Mouse (Mus musculus) heart, postnatal 4 days (tissue): ENCODE measurements around the gene Foxp2. TPM values are rescaled to one million over a fixed set of nuclear protein-coding genes. Genes with fewer than 3 reads are reported as not detected.
A peak's percentile ranks its signal among the peaks of the same experiment; 100 is the strongest.

Experiments
- DNase-seq: peaks from one replicate; pipeline ENCODE4 v3.0.0; 2021
- total RNA-seq, 2 experiments: library from RNA; stranded (reverse); gene quantifications; 2 replicates each; pipeline ENCODE4 v1.2.3; 2021

Foxp2 gene
- 1 to 10 TPM; 4.2 to 4.6 TPM for total RNA-seq

GRCm38 (mm10) chr6:14901183-14901970 lies at the start of gene Foxp2:
Foxp2 (plus strand) TSS chr6:14901349.
- peak; percentile 69 for DNase-seq

- no peak for DNase-seq
Measured at GRCm38 (mm10) chr6:14885199-14885598, 15.9 kb upstream of the Foxp2 start.

- peak; percentile 7 for DNase-seq
Measured at GRCm38 (mm10) chr6:14897028-14897427, 4.1 kb upstream of the Foxp2 start.

- peak; percentile 28 for DNase-seq
Measured at GRCm38 (mm10) chr6:14898096-14898855, 2.9 kb upstream of the Foxp2 start.

GRCm38 (mm10) chr6:14899021-14899610 lies 2.0 kb upstream of the Foxp2 start:
- DNase-seq = peak; percentile 17

- DNase-seq = peak; percentile 27
Measured at GRCm38 (mm10) chr6:14899936-14900578, 1.1 kb upstream of the Foxp2 start.

GRCm38 (mm10) chr6:14900579-14901021 lies 549 bp upstream of the Foxp2 start:
- peak; percentile 75 for DNase-seq

- no peak for DNase-seq
Measured at GRCm38 (mm10) chr6:14901971-14902670, 972 bp downstream of the Foxp2 start.

GRCm38 (mm10) chr6:14903271-14903965 lies 2.3 kb downstream of the Foxp2 start:
- no peak for DNase-seq

- no peak for DNase-seq
Measured at GRCm38 (mm10) chr6:14915066-14915465, 13.9 kb downstream of the Foxp2 start.

GRCm38 (mm10) chr6:14922704-14923103 lies 21.6 kb downstream of the Foxp2 start:
- DNase-seq = no peak

- no peak for DNase-seq
Measured at GRCm38 (mm10) chr6:14924976-14925489, 23.9 kb downstream of the Foxp2 start.

GRCm38 (mm10) chr6:14951060-14951459 lies 49.9 kb downstream of the Foxp2 start:
- DNase-seq = no peak

GRCm38 (mm10) chr6:14952731-14953130 lies 51.6 kb downstream of the Foxp2 start:
- no peak for DNase-seq

- no peak for DNase-seq
Measured at GRCm38 (mm10) chr6:14977042-14977441, 75.9 kb downstream of the Foxp2 start.

- no peak for DNase-seq
Measured at GRCm38 (mm10) chr6:14978201-14978600, 77.1 kb downstream of the Foxp2 start.

GRCm38 (mm10) chr6:15008113-15008512 lies 107.0 kb downstream of the Foxp2 start:
- DNase-seq = no peak

- DNase-seq = no peak
Measured at GRCm38 (mm10) chr6:15028488-15028887, 127.3 kb downstream of the Foxp2 start.

- no peak for DNase-seq
Measured at GRCm38 (mm10) chr6:15029446-15030125, 128.4 kb downstream of the Foxp2 start.

GRCm38 (mm10) chr6:15063246-15063645 lies 162.1 kb downstream of the Foxp2 start:
- no peak for DNase-seq

- DNase-seq = no peak
Measured at GRCm38 (mm10) chr6:15101548-15101947, 200.4 kb downstream of the Foxp2 start.
